Mouse (Mus musculus): ENCODE results near the gene Klc2. TPM values are rescaled to one million over a fixed set of nuclear protein-coding genes. Genes with fewer than 3 reads are reported as not detected.

The Klc2 gene
- polyA plus RNA-seq, 1 experiment from 2014 or later: 18.1 TPM

DNA sequence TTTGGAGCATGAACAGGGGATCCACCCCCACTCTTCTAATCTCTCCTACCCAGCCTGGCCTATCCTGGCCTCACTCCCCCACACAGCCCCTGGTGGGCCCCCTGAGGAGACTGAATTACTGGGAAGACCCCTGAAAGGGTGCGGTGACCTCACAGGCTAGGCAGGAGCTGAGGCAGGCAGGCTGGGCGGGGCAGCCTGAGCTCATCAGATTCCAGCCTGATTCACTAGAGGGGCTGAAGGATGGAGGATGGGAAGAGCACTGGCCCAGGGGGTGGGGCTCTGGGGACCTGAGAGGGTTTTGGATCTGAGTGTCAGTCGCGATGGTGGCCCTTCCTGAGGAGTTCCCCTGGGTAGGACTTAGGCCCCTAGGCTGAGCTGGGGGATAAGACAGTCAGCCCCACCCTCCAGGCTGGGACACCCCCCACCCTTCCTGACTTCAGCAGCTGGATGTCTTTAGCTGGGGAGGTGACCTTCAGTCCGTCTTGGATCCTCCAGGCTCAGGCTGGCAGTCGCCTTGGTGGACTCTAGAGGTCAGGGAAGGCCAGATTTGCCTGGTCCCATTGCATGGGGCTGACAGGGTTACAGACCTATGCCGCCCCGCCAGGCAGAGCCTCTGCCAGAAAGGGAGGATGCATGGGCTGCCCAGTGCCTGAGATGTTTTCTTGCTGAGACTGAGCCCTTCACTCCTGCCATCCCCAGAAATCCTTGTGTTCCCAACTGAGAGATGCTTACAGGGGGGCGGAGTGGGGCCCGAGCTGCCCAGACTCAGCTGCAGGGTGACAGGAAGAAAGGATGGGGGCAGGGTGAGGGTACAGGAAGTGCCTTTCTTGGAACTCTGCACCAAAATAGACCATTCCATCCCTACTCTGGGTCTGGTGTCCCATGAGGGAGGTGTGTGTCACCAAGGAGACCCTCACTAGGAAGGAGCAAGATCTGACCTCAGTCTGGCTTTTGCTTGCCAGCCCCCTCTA, 59.3 kb downstream of the Klc2 start:
- no peaks in the 10 kb centered on the region for H3K9me3 ChIP-seq (replicated peaks; ENCODE audit: low read length)
- peak overlapping the region; percentile 4; the same call in 1 of the 2 replicates for H3K4me2 ChIP-seq (ENCODE audit: low read length)
- peak overlapping the region; percentile 77 for H3K27ac ChIP-seq
- H3K4me1 ChIP-seq (replicated peaks; ENCODE audit: insufficient read depth, low read length): peaks cover 30% of the 10 kb centered on the region
- no peaks in the 10 kb centered on the region for H3K36me3 ChIP-seq (ENCODE audit: insufficient read depth, low read length)
- 12% methylated on average over 10 of the region's 10 CpGs for WGBS
- peak; percentile 13; the same call in 1 of the 2 replicates for TF ChIP-seq CTCF (IDR thresholded peaks at IDR 0.05; ENCODE audit: low read depth)
- H3K4me3 ChIP-seq (replicated peaks; ENCODE audit: low read depth, low read length): no peak overlapping the region
- no peaks in the 10 kb centered on the region for H3K27me3 ChIP-seq (ENCODE audit: insufficient read depth, low read length)
- DNase-seq (ENCODE audit: low spot score) (peak; percentile 53), ATAC-seq (replicated peaks; ENCODE audit: low FRiP score, low read depth) (peak; percentile 31; the same call in 1 of the 2 replicates)
- H3K9ac ChIP-seq (ENCODE audit: low read depth, low read length): peak overlapping the region; percentile 10; the same call in 1 of the 2 replicates

DNA sequence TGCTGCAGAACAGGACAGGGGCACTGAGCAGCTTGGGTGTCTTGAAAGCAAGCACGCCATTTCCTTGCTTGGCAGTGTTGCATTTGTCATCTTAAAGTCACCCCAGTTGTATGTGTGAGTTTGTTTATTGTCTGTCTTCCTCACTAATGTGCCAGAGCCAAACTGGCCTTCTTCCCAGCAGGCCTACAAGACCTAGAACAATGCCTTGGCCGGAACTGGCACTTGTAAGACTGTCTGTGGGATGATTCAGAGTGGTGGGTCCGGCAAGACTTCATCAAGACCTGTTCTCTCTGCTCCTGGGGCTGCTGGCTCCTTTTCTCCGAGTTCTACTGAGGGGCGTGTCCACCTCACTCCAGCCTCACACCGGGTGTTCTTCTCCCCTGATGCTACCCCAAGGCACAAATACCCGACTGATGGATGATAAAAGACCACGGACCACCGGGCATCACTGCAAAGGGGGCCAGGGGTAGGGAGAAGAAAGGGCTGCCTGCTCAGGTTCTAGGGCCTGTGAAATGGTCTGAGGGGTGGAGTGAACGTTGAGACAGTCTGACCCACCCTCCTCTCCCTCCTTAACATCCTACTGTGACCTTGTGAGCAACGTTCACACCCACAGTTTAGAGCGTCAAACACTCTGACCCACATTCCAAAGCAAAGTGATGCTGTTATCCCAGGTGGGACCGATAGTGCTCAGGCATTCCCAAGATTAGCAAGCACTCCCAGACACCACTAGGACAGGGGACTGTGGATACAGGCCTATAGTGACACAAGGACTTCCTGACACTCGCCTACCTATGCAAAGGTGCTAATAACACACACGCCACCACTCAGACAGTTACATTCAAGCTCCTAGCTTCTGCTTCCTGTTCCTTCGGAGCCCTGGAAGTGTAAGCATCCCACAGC, 60.2 kb downstream of the Klc2 start:
- Histone ChIP-seq H3K4me2 (ENCODE audit: low read length) (no peak overlapping the region), H3K4me1 (replicated peaks; ENCODE audit: insufficient read depth, low read length) (peaks cover 30% of the 10 kb centered on the region), H3K36me3 (ENCODE audit: insufficient read depth, low read length) (no peaks in the 10 kb centered on the region), H3K9ac (ENCODE audit: low read depth, low read length) (no peak overlapping the region), H3K4me3 (replicated peaks; ENCODE audit: low read depth, low read length) (no peak overlapping the region), H3K27ac (peak overlapping the region; percentile 77), H3K9me3 (replicated peaks; ENCODE audit: low read length) (no peaks in the 10 kb centered on the region), H3K27me3 (ENCODE audit: insufficient read depth, low read length) (no peaks in the 10 kb centered on the region)
- no peak for TF ChIP-seq CTCF (IDR thresholded peaks at IDR 0.05; ENCODE audit: low read depth)
- WGBS: 26% methylated on average over 16 of the region's 16 CpGs
- DNase-seq (ENCODE audit: low spot score) (no peak), ATAC-seq (replicated peaks; ENCODE audit: low FRiP score, low read depth) (no peak)

Other genes with a start within 250 kb of the Klc2 start
- gene Actn3, start 240.7 kb downstream of the Klc2 start, polyA plus RNA-seq (2015; fragmentation: Nextera tagmentation; extraction: Ambion mirVana): 4.0 and 4.1 TPM in 2 replicates
- 8.7 and 9.5 TPM in 2 replicates for gene Zdhhc24, start 239.9 kb downstream of the Klc2 start, polyA plus RNA-seq (2015; fragmentation: Nextera tagmentation; extraction: Ambion mirVana)
- gene Bbs1, start 211.9 kb downstream of the Klc2 start, polyA plus RNA-seq (2015; fragmentation: Nextera tagmentation; extraction: Ambion mirVana): 4.9 and 5.0 TPM in 2 replicates
- gene Dpp3, start 190.3 kb downstream of the Klc2 start, polyA plus RNA-seq (2015; fragmentation: Nextera tagmentation; extraction: Ambion mirVana): 61.7 and 69.2 TPM in 2 replicates
- gene Peli3, start 175.4 kb downstream of the Klc2 start, polyA plus RNA-seq (2015; fragmentation: Nextera tagmentation; extraction: Ambion mirVana): 1.5 and 1.9 TPM in 2 replicates
- 132 and 137 TPM in 2 replicates for gene Mrpl11, start 156.4 kb downstream of the Klc2 start, polyA plus RNA-seq (2015; fragmentation: Nextera tagmentation; extraction: Ambion mirVana)
- not detected in 2 replicates for gene Npas4, start 128.2 kb downstream of the Klc2 start, polyA plus RNA-seq (2015; fragmentation: Nextera tagmentation; extraction: Ambion mirVana)
- 4.9 and 5.4 TPM in 2 replicates for gene Slc29a2, start 94.7 kb downstream of the Klc2 start, polyA plus RNA-seq (2015; fragmentation: Nextera tagmentation; extraction: Ambion mirVana)
- 57.1 and 64.2 TPM in 2 replicates for gene B4gat1, start 79.7 kb downstream of the Klc2 start, polyA plus RNA-seq (2015; fragmentation: Nextera tagmentation; extraction: Ambion mirVana)
- 1.1 and 1.3 TPM in 2 replicates for gene AC124502.3, start 79.7 kb downstream of the Klc2 start, polyA plus RNA-seq (2015; fragmentation: Nextera tagmentation; extraction: Ambion mirVana)
- gene Brms1, start 77.2 kb downstream of the Klc2 start, polyA plus RNA-seq (2015; fragmentation: Nextera tagmentation; extraction: Ambion mirVana): 40.2 and 44.0 TPM in 2 replicates
- gene Rin1, start 68.1 kb downstream of the Klc2 start, polyA plus RNA-seq (2015; fragmentation: Nextera tagmentation; extraction: Ambion mirVana): 2.8 and 3.2 TPM in 2 replicates
- gene Cd248, start 50.5 kb downstream of the Klc2 start, polyA plus RNA-seq (2015; fragmentation: Nextera tagmentation; extraction: Ambion mirVana): 35.0 and 40.6 TPM in 2 replicates
- gene Tmem151a, start 33.0 kb downstream of the Klc2 start, polyA plus RNA-seq (2015; fragmentation: Nextera tagmentation; extraction: Ambion mirVana): 1.4 and 2.1 TPM in 2 replicates
- gene Yif1a, start 30.0 kb downstream of the Klc2 start, polyA plus RNA-seq (2015; fragmentation: Nextera tagmentation; extraction: Ambion mirVana): 129 and 132 TPM in 2 replicates
- gene Cnih2, start 20.0 kb downstream of the Klc2 start, polyA plus RNA-seq (2015; fragmentation: Nextera tagmentation; extraction: Ambion mirVana): 4.2 and 4.7 TPM in 2 replicates
- 270 and 284 TPM in 2 replicates for gene Rab1b, start 11.5 kb downstream of the Klc2 start, polyA plus RNA-seq (2015; fragmentation: Nextera tagmentation; extraction: Ambion mirVana)
- 14.2 and 14.8 TPM in 2 replicates for gene Pacs1, start 154.6 kb upstream of the Klc2 start, polyA plus RNA-seq (2015; fragmentation: Nextera tagmentation; extraction: Ambion mirVana)
- 239 and 274 TPM in 2 replicates for gene Sf3b2, start 176.9 kb upstream of the Klc2 start, polyA plus RNA-seq (2015; fragmentation: Nextera tagmentation; extraction: Ambion mirVana)
- gene Gal3st3, start 179.8 kb upstream of the Klc2 start, polyA plus RNA-seq (2015; fragmentation: Nextera tagmentation; extraction: Ambion mirVana): 2.2 and 2.7 TPM in 2 replicates
- not detected in 2 replicates for gene Catsper1, start 217.2 kb upstream of the Klc2 start, polyA plus RNA-seq (2015; fragmentation: Nextera tagmentation; extraction: Ambion mirVana)
- gene Cst6, start 231.0 kb upstream of the Klc2 start, polyA plus RNA-seq (2015; fragmentation: Nextera tagmentation; extraction: Ambion mirVana): 0.29 and 1.5 TPM in 2 replicates
- 30.8 and 34.0 TPM in 2 replicates for gene Eif1ad, start 248.2 kb upstream of the Klc2 start, polyA plus RNA-seq (2015; fragmentation: Nextera tagmentation; extraction: Ambion mirVana)
- 344 and 363 TPM in 2 replicates for gene Banf1, start 248.6 kb upstream of the Klc2 start, polyA plus RNA-seq (2015; fragmentation: Nextera tagmentation; extraction: Ambion mirVana)

All from kidney, postnatal 0 days (tissue).